Mouse (Mus musculus) neural tube, embryonic 12.5 days (tissue): ENCODE data around the gene Ufl1. TPM values are rescaled to one million over a fixed set of nuclear protein-coding genes. Genes with fewer than 3 reads are reported as not detected.
"Not testable (repeated sequence)": the region's sequence is repeated elsewhere in the genome, so short reads cannot be mapped to it uniquely, and the experiment has no call there.

Experiments
- ATAC-seq: fragments of 200-750 bp; cut with Nextera tagmentation; 2 replicates; pipeline ENCODE4 v1.8.0; 2017; ENCODE audit warnings: low read depth, mild to moderate bottlenecking, moderate TSS enrichment, moderate library complexity; ENCODE audit not compliant: low FRiP score
- H3K27ac ChIP-seq: fragments of 300-500 bp; sonication (generic); 2 replicates; pipeline ENCODE4 v1.5.1; 2016
- H3K27me3 ChIP-seq: fragments of 300-500 bp; sonication (generic); replicated peaks from 2 replicates; pipeline ENCODE4 v1.6.1; 2016; ENCODE audit warnings: mild to moderate bottlenecking
- H3K36me3 ChIP-seq: fragments of 300-500 bp; sonication (generic); 2 replicates; pipeline ENCODE4 v1.6.1; 2016; ENCODE audit warnings: mild to moderate bottlenecking
- H3K4me1 ChIP-seq: fragments of 300-500 bp; sonication (generic); 2 replicates; pipeline ENCODE4 v1.6.1; 2016
- H3K4me2 ChIP-seq: fragments of 300-500 bp; sonication (generic); replicated peaks from 2 replicates; pipeline ENCODE4 v1.6.1; 2016; ENCODE audit warnings: mild to moderate bottlenecking
- H3K4me3 ChIP-seq: fragments of 300-500 bp; sonication (generic); 2 replicates; pipeline ENCODE4 v1.5.1; 2016
- H3K9ac ChIP-seq: fragments of 300-500 bp; sonication (generic); 2 replicates; pipeline ENCODE4 v1.6.1; 2016; ENCODE audit warnings: mild to moderate bottlenecking
- H3K9me3 ChIP-seq: fragments of 300-500 bp; sonication (generic); 2 replicates; pipeline ENCODE4 v1.6.1; 2016; ENCODE audit warnings: mild to moderate bottlenecking
- WGBS: fragments of 180-500 bp; shearing (Covaris S2); methylation state at CpG from one replicate; pipeline ENCODE4 v1.1.7; 2016; 5-methylcytosine and 5-hydroxymethylcytosine counted together
- polyA plus RNA-seq: library from polyadenylated mRNA; unstranded; fragments of >200 nt; fragmentation: Nextera tagmentation; extraction: Ambion mirVana; gene quantifications from 2 replicates; pipeline ENCODE4 v1.2.1, GENCODE M21; 2016

Gene Ufl1
- polyA plus RNA-seq, 1 experiment from 2014 or later: 34.7 TPM

DNA sequence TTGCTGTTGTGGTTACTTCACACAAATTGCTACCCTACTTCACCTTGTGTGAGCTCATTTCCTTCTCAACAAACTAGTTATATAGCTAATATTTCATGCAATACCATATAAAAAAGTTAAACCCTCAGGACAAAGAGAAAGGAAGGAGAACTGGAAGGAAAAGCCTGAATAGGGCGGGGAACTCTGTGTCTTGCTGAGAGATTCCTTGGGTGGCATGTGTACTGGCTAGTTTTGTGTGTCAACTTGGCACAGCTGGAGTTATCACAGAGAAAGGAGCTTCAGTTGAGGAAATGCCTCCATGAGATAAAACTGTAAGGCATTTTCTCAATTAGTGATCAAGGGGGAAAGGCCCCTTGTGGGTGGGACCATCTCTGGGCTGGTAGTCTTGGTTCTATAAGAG is 47.9 kb downstream of the Ufl1 start:
- H3K9ac ChIP-seq, H3K4me2 ChIP-seq, H3K9me3 ChIP-seq, H3K36me3 ChIP-seq, H3K27me3 ChIP-seq, H3K27ac ChIP-seq, H3K4me3 ChIP-seq, ATAC-seq, H3K4me1 ChIP-seq: not testable (repeated sequence)
- 97% methylated on average over 1 of the region's 1 CpGs for WGBS

GRCm38 (mm10) chr4:25232546-25232945 is 49.1 kb downstream of the Ufl1 start:
- H3K4me2 ChIP-seq: no peak overlapping the region
- no peaks in the 10 kb centered on the region for H3K27me3 ChIP-seq
- no peak for ATAC-seq
- WGBS: 90% methylated on average over 3 of the region's 3 CpGs
- H3K4me3 ChIP-seq: no peak overlapping the region
- no peaks in the 10 kb centered on the region for H3K4me1 ChIP-seq
- no peaks in the 10 kb centered on the region for H3K9me3 ChIP-seq
- no peak overlapping the region for H3K27ac ChIP-seq
- no peaks in the 10 kb centered on the region for H3K36me3 ChIP-seq
- no peak overlapping the region for H3K9ac ChIP-seq

DNA sequence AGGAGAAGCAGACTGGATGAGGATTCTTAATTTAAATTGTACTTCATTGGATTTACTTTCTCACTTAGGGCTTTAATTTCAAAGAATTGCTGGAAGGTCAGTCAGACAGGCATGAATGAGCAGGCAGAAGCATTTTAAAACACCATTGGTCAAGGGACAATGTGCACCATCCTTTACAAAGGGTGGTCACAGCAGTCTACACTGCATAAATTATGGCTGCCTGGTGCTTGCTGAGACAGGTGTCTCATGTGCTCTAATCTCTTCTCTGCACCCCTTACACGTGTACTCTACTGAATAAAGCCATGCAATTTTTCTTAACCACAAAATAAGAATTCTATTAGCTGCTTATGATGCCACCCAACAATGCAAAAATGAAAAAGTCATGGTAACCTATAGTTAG is 54.1 kb downstream of the Ufl1 start:
- no peak overlapping the region for H3K27ac ChIP-seq
- H3K9me3 ChIP-seq: no peaks in the 10 kb centered on the region
- no peak overlapping the region for H3K4me2 ChIP-seq
- H3K36me3 ChIP-seq: no peaks in the 10 kb centered on the region
- no peaks in the 10 kb centered on the region for H3K4me1 ChIP-seq
- H3K27me3 ChIP-seq: no peaks in the 10 kb centered on the region
- no peak overlapping the region for H3K9ac ChIP-seq
- 12% methylated on average over 1 of the region's 1 CpGs for WGBS
- H3K4me3 ChIP-seq: no peak overlapping the region
- peak; percentile 56; the same call in 1 of the 2 replicates for ATAC-seq

GRCm38 (mm10) chr4:25221927-25222326 is 59.7 kb downstream of the Ufl1 start:
- Histone ChIP-seq H3K9me3 (no peaks in the 10 kb centered on the region), H3K36me3 (no peaks in the 10 kb centered on the region), H3K4me1 (no peaks in the 10 kb centered on the region), H3K4me2 (no peak overlapping the region), H3K9ac (no peak overlapping the region), H3K27me3 (no peaks in the 10 kb centered on the region), H3K4me3 (no peak overlapping the region), H3K27ac (no peak overlapping the region)
- ATAC-seq: no peak

DNA sequence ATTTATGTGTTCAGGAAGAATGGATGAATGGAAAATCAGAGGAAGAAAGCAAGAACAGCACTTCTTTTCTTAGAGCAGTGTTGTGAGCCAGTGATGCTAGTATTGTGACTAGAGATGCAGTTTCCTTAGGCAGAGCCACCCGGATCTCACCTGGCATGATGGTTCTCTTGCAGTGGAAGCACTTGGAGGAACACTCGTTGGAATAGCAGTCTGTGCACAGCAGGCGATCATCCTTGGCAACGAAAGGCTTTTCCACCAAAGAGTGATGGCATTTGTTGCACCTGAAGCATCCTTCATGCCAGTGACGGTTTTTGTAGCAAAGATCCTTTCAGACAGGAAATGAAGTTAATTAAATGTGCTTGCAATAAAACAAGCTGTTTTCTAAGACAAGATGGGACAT is 68.2 kb downstream of the Ufl1 start:
- no peak overlapping the region for H3K9ac ChIP-seq
- no peaks in the 10 kb centered on the region for H3K36me3 ChIP-seq
- WGBS: 53% methylated on average over 5 of the region's 5 CpGs
- no peaks in the 10 kb centered on the region for H3K27me3 ChIP-seq
- H3K4me1 ChIP-seq: no peaks in the 10 kb centered on the region
- no peak overlapping the region for H3K4me2 ChIP-seq
- ATAC-seq: no peak
- H3K27ac ChIP-seq: no peak overlapping the region
- H3K4me3 ChIP-seq: no peak overlapping the region
- no peaks in the 10 kb centered on the region for H3K9me3 ChIP-seq

DNA sequence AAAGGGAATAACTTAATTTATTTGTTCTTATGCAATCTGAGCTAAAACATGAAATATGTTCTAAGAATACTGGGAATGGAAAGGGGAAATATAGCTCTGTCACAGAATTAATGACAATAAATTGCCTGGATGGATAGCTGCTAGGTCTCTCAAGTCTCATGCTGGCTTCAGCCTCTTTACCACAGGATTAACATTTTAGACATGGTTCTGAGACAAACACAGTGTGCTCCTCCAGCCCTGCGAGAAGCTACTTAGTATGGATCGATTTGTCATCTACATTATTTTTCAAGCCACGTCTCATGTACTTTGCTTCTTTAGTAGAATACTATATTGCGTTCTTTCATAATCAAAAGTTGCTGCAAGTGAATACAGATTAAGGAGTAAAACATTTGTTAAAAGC is 75.5 kb downstream of the Ufl1 start:
- Histone ChIP-seq H3K36me3 (no peaks in the 10 kb centered on the region), H3K4me2 (no peak overlapping the region), H3K27ac (no peak overlapping the region), H3K27me3 (no peaks in the 10 kb centered on the region), H3K4me1 (no peaks in the 10 kb centered on the region), H3K9me3 (no peaks in the 10 kb centered on the region), H3K4me3 (no peak overlapping the region), H3K9ac (no peak overlapping the region)
- ATAC-seq: no peak
- WGBS: 87% methylated on average over 4 of the region's 4 CpGs

Other genes starting within 250 kb of the Ufl1 start
- not detected in 2 replicates for gene Fhl5, start 38.9 kb downstream of the Ufl1 start, polyA plus RNA-seq